Mouse (Mus musculus): ENCODE data around the gene Phyhd1.

- no peak for TF ChIP-seq POLR2A (IDR thresholded peaks at IDR 0.05; ENCODE audit: control insufficient read depth, low read depth, low read length)
- no peak for TF ChIP-seq CTCF (IDR thresholded peaks at IDR 0.05; ENCODE audit: control insufficient read depth, insufficient read depth, insufficient replicate concordance, low read depth, low read length)
These were observed 61.3 kb downstream of the Phyhd1 start for GRCm38 (mm10) chr2:30327276-30327675.
